In genomic region chr11:78261380-78262352, GRCm38 (mm10) we compare ENCODE assay signal across 8 mouse cellular contexts. TPM values are rescaled to one million over a fixed set of nuclear protein-coding genes. Genes with fewer than 3 reads are reported as not detected.
DNase-seq lines count a peak whose midpoint lies in the region; ATAC-seq lines count a peak whose summit lies in the region.

Gene 2610507B11Rik (plus strand): TSS chr11:78261752.

- WGBS in forebrain, embryonic 11.5 days, result under 1% methylated on average over 97 of the region's 115 CpGs
- under 1% methylated on average over 114 of the region's 115 CpGs for WGBS in heart, embryonic 16.5 days
- under 1% methylated on average over 115 of the region's 115 CpGs for WGBS in liver, embryonic 15.5 days (ENCODE audit: insufficient replicate concordance)
- WGBS in neural tube, embryonic 12.5 days, result under 1% methylated on average over 114 of the region's 115 CpGs

- H3K9ac ChIP-seq in forebrain, embryonic 11.5 days (ENCODE audit: low read length), result peak within 1 kb of the TSS; percentile 84
- peak within 1 kb of the TSS; percentile 90 for H3K9ac ChIP-seq in heart, embryonic 16.5 days (ENCODE audit: low read length)
- H3K9ac ChIP-seq in liver, embryonic 15.5 days, result peak within 1 kb of the TSS; percentile 82
- peak within 1 kb of the TSS; percentile 80 for H3K9ac ChIP-seq in neural tube, embryonic 12.5 days

- peak; percentile 83 to 88 for DNase-seq in CD8-positive naive resting alpha-beta T cell, adult 2 months (ENCODE audit: low read depth in 2 of 2, low spot score in 2 of 2)
- peak; percentile 86 for DNase-seq in c-Kit-positive CD71-negative TER-119-negative erythroid progenitor cells, embryonic 14.5 days (ENCODE audit: low read depth)
- peak; percentile 97 for DNase-seq in forebrain, embryonic 11.5 days (ENCODE audit: low spot score)
- peak; percentile 92 to 97 for DNase-seq in kidney, postnatal 36 days
- peak; percentile 87 for DNase-seq in telencephalon, adult 2 months (ENCODE audit: low read depth, low spot score)

- peaks cover 2% of the 10 kb centered on the region; the same call in 1 of the 2 replicates for H3K36me3 ChIP-seq in forebrain, embryonic 11.5 days (ENCODE audit: control insufficient read depth, insufficient read depth, low read length)
- peaks cover 25% of the 10 kb centered on the region for H3K36me3 ChIP-seq in heart, embryonic 16.5 days (ENCODE audit: control insufficient read depth, insufficient read depth)
- peaks cover 32% of the 10 kb centered on the region for H3K36me3 ChIP-seq in liver, embryonic 15.5 days (replicated peaks)
- peaks cover 30% of the 10 kb centered on the region for H3K36me3 ChIP-seq in neural tube, embryonic 12.5 days

- H3K4me1 ChIP-seq in forebrain, embryonic 11.5 days (replicated peaks; ENCODE audit: control insufficient read depth, insufficient read depth, low read length), result no peaks in the 10 kb centered on the region
- H3K4me1 ChIP-seq in heart, embryonic 16.5 days (ENCODE audit: control insufficient read depth, insufficient read depth, low read length), result peaks cover 6% of the 10 kb centered on the region; the same call in 1 of the 2 replicates
- H3K4me1 ChIP-seq in liver, embryonic 15.5 days (replicated peaks), result peaks cover 20% of the 10 kb centered on the region
- peaks cover 5% of the 10 kb centered on the region for H3K4me1 ChIP-seq in neural tube, embryonic 12.5 days

- H3K4me3 ChIP-seq in forebrain, embryonic 11.5 days (ENCODE audit: low read depth, low read length), result peak within 1 kb of the TSS; percentile 57
- peak within 1 kb of the TSS; percentile 72 for H3K4me3 ChIP-seq in heart, embryonic 16.5 days (ENCODE audit: low read length)
- peak within 1 kb of the TSS; percentile 92 for H3K4me3 ChIP-seq in liver, embryonic 15.5 days (replicated peaks)
- peak within 1 kb of the TSS; percentile 92 for H3K4me3 ChIP-seq in neural tube, embryonic 12.5 days

- H3K4me2 ChIP-seq in forebrain, embryonic 11.5 days (ENCODE audit: low read depth, low read length, severe bottlenecking), result peak within 1 kb of the TSS; percentile 69
- H3K4me2 ChIP-seq in heart, embryonic 16.5 days (ENCODE audit: low read depth, low read length), result peak within 1 kb of the TSS; percentile 77
- peak within 1 kb of the TSS; percentile 95 for H3K4me2 ChIP-seq in liver, embryonic 15.5 days
- peak within 1 kb of the TSS; percentile 83 for H3K4me2 ChIP-seq in neural tube, embryonic 12.5 days (replicated peaks)

- ATAC-seq in forebrain, embryonic 11.5 days (replicated peaks; ENCODE audit: low FRiP score), result peak; percentile 95
- peak; percentile 98 for ATAC-seq in heart, embryonic 16.5 days (replicated peaks; ENCODE audit: extremely low read depth, insufficient read depth, low FRiP score)
- peak; percentile 98 for ATAC-seq in liver, embryonic 15.5 days (ENCODE audit: insufficient read depth)
- peak; percentile 96 for ATAC-seq in neural tube, embryonic 12.5 days (ENCODE audit: low FRiP score, low read depth)

- peaks cover 3% of the 10 kb centered on the region; the same call in 1 of the 2 replicates for H3K27me3 ChIP-seq in forebrain, embryonic 11.5 days (ENCODE audit: control insufficient read depth, insufficient read depth, low read length)
- H3K27me3 ChIP-seq in heart, embryonic 16.5 days (ENCODE audit: control insufficient read depth, insufficient read depth, low read length), result peaks cover 3% of the 10 kb centered on the region; the same call in 1 of the 2 replicates
- H3K27me3 ChIP-seq in liver, embryonic 15.5 days, result 0 out of 2 replicates have a peak, but pooled peaks cover 3% of the 10 kb centered on the region
- H3K27me3 ChIP-seq in neural tube, embryonic 12.5 days (replicated peaks), result peaks cover 11% of the 10 kb centered on the region; the same call in 1 of the 2 replicates

- peak within 1 kb of the TSS; percentile 80 for H3K27ac ChIP-seq in forebrain, embryonic 11.5 days (ENCODE audit: low read depth, low read length)
- peak within 1 kb of the TSS; percentile 79 for H3K27ac ChIP-seq in heart, embryonic 16.5 days (ENCODE audit: low read length)
- peak within 1 kb of the TSS; percentile 83 for H3K27ac ChIP-seq in liver, embryonic 15.5 days (replicated peaks)
- peak within 1 kb of the TSS; percentile 29; the same call in 1 of the 2 replicates for H3K27ac ChIP-seq in neural tube, embryonic 12.5 days

- H3K9me3 ChIP-seq in forebrain, embryonic 11.5 days (ENCODE audit: control insufficient read depth, low read length), result no peaks in the 10 kb centered on the region
- H3K9me3 ChIP-seq in heart, embryonic 16.5 days (replicated peaks; ENCODE audit: control insufficient read depth, low read length), result no peaks in the 10 kb centered on the region
- no peaks in the 10 kb centered on the region for H3K9me3 ChIP-seq in liver, embryonic 15.5 days (replicated peaks)
- no peaks in the 10 kb centered on the region for H3K9me3 ChIP-seq in neural tube, embryonic 12.5 days

RNA-seq across cellular contexts. Expression of gene 2610507B11Rik, which starts in this region (rescaled TPM):
- polyA plus RNA-seq in forebrain, embryonic 11.5 days (2014; fragmentation: Nextera tagmentation; extraction: Ambion mirVana), result 75.1 and 84.6 TPM in 2 replicates
- polyA plus RNA-seq in heart, embryonic 16.5 days (2015; fragmentation: Nextera tagmentation; extraction: Ambion mirVana), result 67.1 and 70.8 TPM in 2 replicates
- polyA plus RNA-seq in liver, embryonic 15.5 days (2015; fragmentation: Nextera tagmentation; extraction: Ambion mirVana), result 24.8 and 28.4 TPM in 2 replicates
- 64.9 and 72.4 TPM in 2 replicates for polyA plus RNA-seq in neural tube, embryonic 12.5 days (2016; fragmentation: Nextera tagmentation; extraction: Ambion mirVana)

Comparison
In these comparisons a context has a peak if more than half of its experiments do, and no peak if none do; other contexts are left out.
1. Peak in every context shown above with its lines: DNase-seq, ATAC-seq, H3K4me3 ChIP-seq and H3K27ac ChIP-seq.
2. H3K27ac ChIP-seq: peak in every context shown above with its lines; median percentile 83 in liver, embryonic 15.5 days; 80 in forebrain, embryonic 11.5 days; 79 in heart, embryonic 16.5 days; 29 in neural tube, embryonic 12.5 days.